Mouse (Mus musculus) liver, embryonic 13.5 days (tissue): Measurements from ENCODE around the gene Ccdc141. TPM values are rescaled to one million over a fixed set of nuclear protein-coding genes. Genes with fewer than 3 reads are reported as not detected.
"Not testable (repeated sequence)": the region's sequence is repeated elsewhere in the genome, so short reads cannot be mapped to it uniquely, and the experiment has no call there.

Experiments used
- ATAC-seq: fragments of 200-750 bp; cut with Nextera tagmentation; 2 replicates; pipeline ENCODE4 v1.8.0; 2017; ENCODE audit warnings: low read depth, mild to moderate bottlenecking, moderate number of reproducible peaks, moderate library complexity
- DNase-seq: peaks from one replicate; pipeline ENCODE4 v3.0.0; 2022
- H3K27ac ChIP-seq: fragments of 300-500 bp; sonication (generic); 2 replicates; pipeline ENCODE4 v1.5.1; 2015; ENCODE audit warnings: moderate library complexity, mild to moderate bottlenecking, inconsistent platforms
- H3K27me3 ChIP-seq: fragments of 300-500 bp; sonication (generic); 2 replicates; pipeline ENCODE4 v1.6.1; 2015; ENCODE audit warnings: mild to moderate bottlenecking, inconsistent platforms
- H3K36me3 ChIP-seq: fragments of 300-500 bp; sonication (generic); 2 replicates; pipeline ENCODE4 v1.6.1; 2015; ENCODE audit warnings: mild to moderate bottlenecking, inconsistent platforms
- H3K4me1 ChIP-seq: fragments of 300-500 bp; sonication (generic); replicated peaks from 2 replicates; pipeline ENCODE4 v1.6.1; 2015; ENCODE audit warnings: inconsistent platforms
- H3K4me2 ChIP-seq: fragments of 300-500 bp; sonication (generic); 2 replicates; pipeline ENCODE4 v1.6.1; 2015; ENCODE audit warnings: inconsistent platforms, mild to moderate bottlenecking, moderate library complexity
- H3K4me3 ChIP-seq: fragments of 300-500 bp; sonication (generic); replicated peaks from 2 replicates; pipeline ENCODE4 v1.5.1; 2015; ENCODE audit warnings: mild to moderate bottlenecking, inconsistent platforms
- H3K9ac ChIP-seq: fragments of 300-500 bp; sonication (generic); 2 replicates; pipeline ENCODE4 v1.6.1; 2015; ENCODE audit warnings: mild to moderate bottlenecking, inconsistent platforms
- H3K9me3 ChIP-seq: fragments of 300-500 bp; sonication (generic); replicated peaks from 2 replicates; pipeline ENCODE4 v1.6.1; 2016; ENCODE audit warnings: inconsistent platforms
- WGBS: fragments of 180-500 bp; shearing (Covaris S2); methylation state at CpG from one replicate; pipeline ENCODE4 v1.1.7; 2015; ENCODE audit not compliant: insufficient replicate concordance; 5-methylcytosine and 5-hydroxymethylcytosine counted together
- polyA plus RNA-seq: library from polyadenylated mRNA; unstranded; fragments of >200 nt; fragmentation: Nextera tagmentation; extraction: Ambion mirVana; gene quantifications from 2 replicates; pipeline ENCODE4 v1.2.1, GENCODE M21; 2015

Ccdc141 gene
- polyA plus RNA-seq, 1 experiment from 2014 or later, result 1.0 TPM

DNA sequence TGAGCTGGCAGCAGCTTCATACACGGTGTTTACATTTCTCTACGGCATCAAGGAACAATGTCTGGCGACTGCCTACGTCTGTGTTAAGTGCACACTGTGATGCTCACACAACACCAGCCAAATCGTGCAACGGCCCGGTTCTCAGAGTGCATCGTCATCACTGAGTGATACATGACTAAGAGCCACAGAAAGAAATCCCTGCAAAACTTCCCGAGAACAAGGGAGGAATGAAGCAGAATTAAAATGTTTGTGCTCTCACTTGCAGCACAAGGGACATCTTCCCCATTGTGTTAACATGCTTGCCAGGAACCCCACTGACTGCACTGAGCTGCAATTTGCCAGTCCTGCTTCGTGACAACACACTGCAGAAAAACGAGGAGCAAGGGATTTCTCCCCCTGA lies 114.1 kb downstream of the Ccdc141 start:
- no peak overlapping the region for H3K27ac ChIP-seq
- no peak for ATAC-seq
- H3K9ac ChIP-seq, result no peak overlapping the region
- H3K4me1 ChIP-seq, result no peaks in the 10 kb centered on the region
- 60% methylated on average over 11 of the region's 11 CpGs for WGBS
- H3K36me3 ChIP-seq, result no peaks in the 10 kb centered on the region
- H3K9me3 ChIP-seq, result no peaks in the 10 kb centered on the region
- H3K4me2 ChIP-seq, result no peak overlapping the region
- H3K27me3 ChIP-seq, result no peaks in the 10 kb centered on the region
- no peak for DNase-seq
- H3K4me3 ChIP-seq, result no peak overlapping the region

DNA sequence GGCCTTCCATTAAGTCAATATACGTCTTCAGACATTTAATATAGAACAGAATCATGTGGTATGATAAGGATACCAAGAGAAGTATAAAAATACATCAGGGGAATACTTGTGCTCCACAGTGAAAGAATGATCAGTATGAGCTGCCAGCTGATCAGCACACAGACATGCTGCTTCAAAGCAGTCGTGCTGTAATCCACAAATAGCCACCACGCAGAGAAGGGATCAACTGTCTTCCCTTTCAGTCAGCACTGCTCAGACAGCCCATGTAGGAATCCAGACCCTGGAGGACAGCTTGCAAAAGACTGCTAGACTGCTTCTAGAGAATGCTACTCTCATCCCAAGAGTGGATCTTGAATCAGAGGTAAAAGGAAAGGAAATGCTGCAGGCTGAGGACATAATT lies 127.5 kb downstream of the Ccdc141 start:
- no peaks in the 10 kb centered on the region for H3K9me3 ChIP-seq
- H3K4me3 ChIP-seq, result no peak overlapping the region
- H3K27me3 ChIP-seq, result no peaks in the 10 kb centered on the region
- H3K4me2 ChIP-seq, result no peak overlapping the region
- no peak for DNase-seq
- ATAC-seq, result no peak
- no peaks in the 10 kb centered on the region for H3K36me3 ChIP-seq
- no peak overlapping the region for H3K27ac ChIP-seq
- no peaks in the 10 kb centered on the region for H3K4me1 ChIP-seq
- WGBS, result 62% methylated on average over 3 of the region's 3 CpGs
- no peak overlapping the region for H3K9ac ChIP-seq

DNA sequence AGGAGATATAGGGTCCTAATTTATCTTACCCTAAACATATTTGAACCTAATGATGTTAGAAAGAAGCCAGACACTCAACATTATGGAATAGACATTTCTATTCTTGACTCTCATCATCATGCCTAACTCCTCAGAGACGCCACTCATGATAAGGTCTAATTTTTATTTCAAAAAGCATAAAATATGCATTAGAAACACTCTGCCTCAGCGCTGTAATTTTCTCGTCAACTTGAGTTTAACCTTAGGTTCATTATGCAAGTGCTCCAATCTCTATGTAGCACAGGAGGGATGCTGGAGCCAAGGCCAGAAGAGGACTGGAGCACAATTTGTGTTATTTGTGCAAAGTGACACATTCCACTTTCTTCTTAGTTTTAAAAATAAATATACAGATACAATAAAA lies 130.8 kb downstream of the Ccdc141 start:
- no peak overlapping the region for H3K27ac ChIP-seq
- H3K4me1 ChIP-seq, result no peaks in the 10 kb centered on the region
- DNase-seq (no peak), ATAC-seq (no peak)
- H3K9ac ChIP-seq, result no peak overlapping the region
- H3K4me2 ChIP-seq, result no peak overlapping the region
- H3K36me3 ChIP-seq, result no peaks in the 10 kb centered on the region
- H3K27me3 ChIP-seq, result no peaks in the 10 kb centered on the region
- no peak overlapping the region for H3K4me3 ChIP-seq
- no peaks in the 10 kb centered on the region for H3K9me3 ChIP-seq
- WGBS, result 69% methylated on average over 3 of the region's 3 CpGs

DNA sequence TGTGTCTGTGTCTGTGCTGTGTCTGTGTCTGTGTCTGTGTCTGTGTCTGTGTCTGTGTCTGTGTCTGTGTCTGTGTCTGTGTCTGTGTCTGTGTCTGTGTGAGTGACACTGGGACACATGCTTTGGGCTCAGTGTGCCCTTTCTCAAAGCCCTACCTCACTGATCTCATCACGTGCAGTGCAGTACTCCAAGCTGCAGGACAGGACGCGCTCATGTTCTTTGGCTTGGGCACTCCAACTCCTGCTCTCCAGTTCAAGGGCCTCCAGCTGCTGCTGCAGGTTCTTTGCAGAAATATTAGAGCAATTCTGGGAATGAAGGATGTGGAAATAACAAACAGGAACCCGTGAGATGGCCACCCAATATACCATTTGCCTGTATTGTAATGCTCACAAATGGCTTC lies 131.2 kb downstream of the Ccdc141 start:
- H3K4me3 ChIP-seq, result no peak overlapping the region
- DNase-seq (no peak), ATAC-seq (no peak)
- no peaks in the 10 kb centered on the region for H3K4me1 ChIP-seq
- no peaks in the 10 kb centered on the region for H3K36me3 ChIP-seq
- H3K9me3 ChIP-seq, result no peaks in the 10 kb centered on the region
- H3K4me2 ChIP-seq, result no peak overlapping the region
- H3K27ac ChIP-seq, result no peak overlapping the region
- no peaks in the 10 kb centered on the region for H3K27me3 ChIP-seq
- WGBS, result 64% methylated on average over 4 of the region's 4 CpGs
- H3K9ac ChIP-seq, result no peak overlapping the region

DNA sequence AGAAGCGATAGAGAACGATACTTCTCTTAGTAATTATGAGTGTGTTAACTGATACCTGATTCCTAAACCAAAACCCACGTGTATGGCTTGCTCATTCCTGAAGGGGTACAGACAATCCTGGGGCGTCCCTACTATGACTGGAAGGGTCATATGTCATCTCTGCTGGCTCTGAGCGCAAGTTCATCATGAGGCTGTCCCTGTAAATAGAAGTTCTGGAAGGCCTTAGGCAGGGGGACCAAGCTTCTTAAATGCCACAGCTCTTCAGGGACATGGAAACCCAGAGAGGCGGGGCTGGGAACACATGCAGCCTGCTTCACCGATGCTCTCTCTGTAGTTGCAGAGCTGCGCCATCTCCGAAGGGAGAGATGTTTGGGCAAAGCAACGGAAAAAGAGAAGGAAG lies 133.2 kb downstream of the Ccdc141 start:
- Histone ChIP-seq H3K9ac (no peak overlapping the region), H3K4me2 (no peak overlapping the region), H3K4me1 (no peaks in the 10 kb centered on the region), H3K4me3 (no peak overlapping the region), H3K9me3 (no peaks in the 10 kb centered on the region), H3K27ac (no peak overlapping the region), H3K27me3 (no peaks in the 10 kb centered on the region), H3K36me3 (no peaks in the 10 kb centered on the region)
- DNase-seq (no peak), ATAC-seq (no peak)
- 74% methylated on average over 10 of the region's 10 CpGs for WGBS

DNA sequence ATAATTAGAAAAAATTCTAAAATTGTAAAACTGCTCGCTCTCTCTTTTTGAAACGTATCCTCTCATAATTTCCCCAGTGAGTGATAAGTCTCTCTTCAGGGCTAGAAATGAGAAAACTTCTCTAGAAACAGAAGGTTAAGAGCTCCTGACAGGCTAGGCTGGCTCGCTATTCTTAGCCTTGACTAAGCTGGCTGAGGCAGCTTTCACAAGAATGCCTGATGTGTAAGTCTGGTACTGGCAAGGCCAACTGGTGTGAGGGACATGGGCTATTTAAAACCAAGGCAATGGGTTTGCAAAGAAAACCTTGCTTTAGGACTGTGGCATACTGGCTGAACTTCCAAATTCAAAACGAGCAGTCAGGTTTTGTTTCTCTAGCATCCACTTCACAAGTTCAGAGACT lies 136.3 kb downstream of the Ccdc141 start:
- H3K9me3 ChIP-seq, result no peaks in the 10 kb centered on the region
- H3K4me2 ChIP-seq, result no peak overlapping the region
- H3K27ac ChIP-seq, result no peak overlapping the region
- H3K4me3 ChIP-seq, result no peak overlapping the region
- no peaks in the 10 kb centered on the region for H3K27me3 ChIP-seq
- H3K4me1 ChIP-seq, result no peaks in the 10 kb centered on the region
- DNase-seq (no peak), ATAC-seq (no peak)
- H3K36me3 ChIP-seq, result no peaks in the 10 kb centered on the region
- 60% methylated on average over 4 of the region's 4 CpGs for WGBS
- no peak overlapping the region for H3K9ac ChIP-seq

DNA sequence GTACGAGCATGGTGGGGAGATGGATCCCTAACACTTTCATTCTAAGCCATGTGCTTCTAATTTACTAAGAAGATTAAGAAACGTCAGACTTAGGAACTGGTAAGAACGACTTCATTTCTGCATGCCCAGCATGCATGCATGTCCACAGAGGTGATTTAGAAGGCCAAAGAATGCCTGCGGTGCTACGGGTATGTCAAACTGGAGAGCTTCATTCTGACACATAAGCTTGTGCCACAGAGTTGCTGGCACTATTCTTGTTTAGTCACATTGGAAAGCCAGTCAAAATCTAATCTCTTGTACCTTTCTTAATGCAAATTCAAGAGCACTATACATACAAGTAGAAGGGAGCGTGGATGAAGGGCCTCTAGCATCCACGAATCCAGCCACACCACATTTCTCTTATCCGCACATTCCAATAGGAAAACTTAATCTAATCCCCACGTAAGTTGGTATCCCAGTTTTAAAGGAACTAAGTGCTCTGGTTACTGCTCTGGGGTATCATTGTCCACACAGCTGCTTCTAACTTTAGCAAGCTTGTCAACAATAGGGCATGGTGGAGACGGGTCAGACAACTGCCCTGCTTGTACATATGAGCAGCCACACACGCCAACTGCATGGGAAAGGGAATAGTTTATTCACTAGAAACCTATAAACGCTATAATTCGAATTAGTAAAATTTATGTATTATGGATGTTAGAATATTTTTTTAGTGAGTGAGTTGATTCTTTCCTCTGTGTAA lies 136.9 kb downstream of the Ccdc141 start:
- DNase-seq, result no peak
- H3K36me3 ChIP-seq, result no peaks in the 10 kb centered on the region
- 70% methylated on average over 13 of the region's 13 CpGs for WGBS

DNA sequence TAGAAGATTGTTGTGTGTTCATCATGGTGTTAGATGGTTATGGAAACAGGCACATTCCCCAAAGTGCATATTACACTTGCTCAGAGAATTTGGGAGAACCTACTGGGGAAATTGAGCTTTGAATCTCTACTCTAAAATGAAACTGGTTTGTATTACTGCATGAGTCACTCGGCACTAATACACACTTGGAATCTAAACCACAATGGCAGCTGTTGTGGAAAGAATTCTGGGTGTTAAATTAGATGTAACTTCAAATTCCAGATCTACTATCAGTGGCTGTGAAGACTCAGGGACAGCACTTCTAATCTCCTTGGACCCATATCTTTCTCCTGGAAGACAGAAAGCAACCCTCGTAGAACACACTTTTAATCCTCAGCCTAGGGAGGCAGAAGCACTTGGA lies 149.8 kb downstream of the Ccdc141 start:
- Histone ChIP-seq H3K4me2 (no peak overlapping the region), H3K27ac (no peak overlapping the region), H3K36me3 (no peaks in the 10 kb centered on the region), H3K4me1 (no peaks in the 10 kb centered on the region), H3K9ac (no peak overlapping the region), H3K4me3 (no peak overlapping the region), H3K27me3 (no peaks in the 10 kb centered on the region), H3K9me3 (no peaks in the 10 kb centered on the region)
- WGBS, result 55% methylated on average over 2 of the region's 2 CpGs
- no peak for ATAC-seq
- no peak for DNase-seq

More for the DNA sequence above, 136.9 kb downstream of the Ccdc141 start:
- Histone ChIP-seq H3K4me2 (no peak overlapping the region), H3K27me3 (no peaks in the 10 kb centered on the region), H3K27ac (no peak overlapping the region), H3K9ac (no peak overlapping the region), H3K9me3 (no peaks in the 10 kb centered on the region), H3K4me3 (no peak overlapping the region), H3K4me1 (no peaks in the 10 kb centered on the region)
- no peak for ATAC-seq

DNA sequence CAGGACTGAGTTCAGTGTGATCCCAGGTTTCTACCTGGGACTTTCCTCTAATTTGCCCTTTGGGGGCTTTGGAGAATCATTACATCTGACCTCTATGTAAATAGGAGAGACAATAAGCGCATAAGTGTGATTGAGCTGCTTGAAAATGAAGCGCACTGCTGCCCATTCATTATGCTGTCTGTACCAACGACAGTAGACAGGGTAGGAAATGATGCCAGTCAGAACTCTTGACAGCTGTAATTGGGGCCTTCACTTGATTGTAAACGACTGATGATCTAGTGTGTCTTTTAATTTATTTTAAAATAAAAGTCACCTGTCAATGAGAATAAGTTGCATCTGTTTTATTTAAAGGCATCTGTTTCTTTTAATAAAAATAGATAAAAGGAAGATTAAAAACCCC lies 152.7 kb downstream of the Ccdc141 start:
- H3K9ac ChIP-seq, result no peak overlapping the region
- H3K27ac ChIP-seq, result no peak overlapping the region
- H3K27me3 ChIP-seq, result no peaks in the 10 kb centered on the region
- no peak overlapping the region for H3K4me2 ChIP-seq
- no peaks in the 10 kb centered on the region for H3K4me1 ChIP-seq
- DNase-seq (no peak), ATAC-seq (no peak)
- H3K4me3 ChIP-seq, result no peak overlapping the region
- no peaks in the 10 kb centered on the region for H3K36me3 ChIP-seq
- H3K9me3 ChIP-seq, result no peaks in the 10 kb centered on the region
- WGBS, result 62% methylated on average over 4 of the region's 4 CpGs

DNA sequence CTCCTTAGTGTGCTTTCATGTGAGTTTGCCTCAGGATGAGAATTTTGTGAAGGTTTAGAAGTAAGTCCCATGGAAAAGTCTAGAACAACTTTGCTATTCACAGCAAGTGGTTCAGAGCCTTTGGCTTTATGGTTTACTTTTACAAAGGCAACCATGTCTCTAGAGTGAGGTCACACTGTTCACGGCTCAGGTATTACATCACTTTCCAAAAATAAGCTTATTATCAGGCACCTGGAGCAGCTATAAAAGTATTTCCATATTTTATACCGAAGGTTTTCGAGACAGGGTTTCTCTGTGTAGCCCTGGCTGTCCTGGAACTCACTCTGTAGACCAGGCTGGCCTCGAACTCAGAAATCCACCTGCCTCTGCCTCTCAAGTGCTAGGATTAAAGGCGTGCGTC lies 157.0 kb downstream of the Ccdc141 start:
- not testable (repeated sequence) for ATAC-seq

DNA sequence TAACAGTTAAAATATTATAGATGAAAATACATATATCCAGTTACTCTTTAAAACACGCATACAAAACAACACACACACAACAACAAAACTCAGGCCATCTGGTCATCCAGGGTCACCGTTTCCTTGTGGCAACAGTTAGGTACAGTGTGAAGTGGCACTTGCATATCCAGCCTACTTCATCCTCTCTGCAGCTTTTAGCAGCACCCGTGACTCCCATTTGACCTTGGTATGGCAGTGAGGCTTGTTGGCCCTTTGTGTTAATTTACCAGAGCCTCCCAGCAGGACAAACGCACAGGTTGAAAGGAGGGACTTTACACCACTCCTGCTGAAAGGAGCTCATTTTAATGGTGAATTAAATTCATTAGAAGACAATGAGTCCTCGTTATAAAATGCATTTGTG lies 158.5 kb downstream of the Ccdc141 start:
- no peak for ATAC-seq
- 58% methylated on average over 5 of the region's 5 CpGs for WGBS

More for the DNA sequence above, 157.0 kb downstream of the Ccdc141 start:
- H3K9ac ChIP-seq, H3K36me3 ChIP-seq, H3K4me3 ChIP-seq, H3K9me3 ChIP-seq, H3K4me1 ChIP-seq, H3K4me2 ChIP-seq, H3K27ac ChIP-seq, DNase-seq, H3K27me3 ChIP-seq: not testable (repeated sequence)
- 68% methylated on average over 6 of the region's 6 CpGs for WGBS

DNA sequence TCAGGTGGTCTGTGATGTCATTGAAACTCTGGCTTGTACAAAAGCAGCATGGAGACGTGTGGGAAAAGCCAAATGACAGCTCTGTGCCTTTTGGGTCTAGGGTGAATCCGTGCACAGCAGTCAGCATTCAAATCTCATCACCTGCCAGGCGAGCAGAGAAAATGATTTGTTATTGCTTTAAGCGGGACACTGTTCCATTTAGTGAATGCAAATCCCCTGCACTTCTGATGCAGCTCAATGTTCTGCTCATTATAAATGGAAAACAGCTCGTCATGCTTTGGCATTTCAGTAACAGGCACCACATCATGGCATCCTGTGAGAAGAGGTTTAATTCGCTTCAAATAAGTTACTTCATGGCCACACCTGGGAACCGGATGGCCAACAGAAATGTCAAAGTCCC lies 163.4 kb downstream of the Ccdc141 start:
- Histone ChIP-seq H3K36me3 (no peaks in the 10 kb centered on the region), H3K4me1 (no peaks in the 10 kb centered on the region), H3K4me3 (no peak overlapping the region), H3K27ac (no peak overlapping the region), H3K9me3 (no peaks in the 10 kb centered on the region), H3K4me2 (no peak overlapping the region), H3K9ac (no peak overlapping the region), H3K27me3 (no peaks in the 10 kb centered on the region)
- 56% methylated on average over 7 of the region's 7 CpGs for WGBS
- ATAC-seq (no peak), DNase-seq (no peak)

More for the DNA sequence above, 158.5 kb downstream of the Ccdc141 start:
- H3K4me1 ChIP-seq, result no peaks in the 10 kb centered on the region
- no peak overlapping the region for H3K27ac ChIP-seq
- no peaks in the 10 kb centered on the region for H3K27me3 ChIP-seq
- H3K9ac ChIP-seq, result no peak overlapping the region
- no peak overlapping the region for H3K4me3 ChIP-seq
- no peak overlapping the region for H3K4me2 ChIP-seq
- no peaks in the 10 kb centered on the region for H3K36me3 ChIP-seq
- no peak for DNase-seq
- H3K9me3 ChIP-seq, result no peaks in the 10 kb centered on the region
